ENCODE assay signal across 1 mouse cellular context in the genomic region with DNA sequence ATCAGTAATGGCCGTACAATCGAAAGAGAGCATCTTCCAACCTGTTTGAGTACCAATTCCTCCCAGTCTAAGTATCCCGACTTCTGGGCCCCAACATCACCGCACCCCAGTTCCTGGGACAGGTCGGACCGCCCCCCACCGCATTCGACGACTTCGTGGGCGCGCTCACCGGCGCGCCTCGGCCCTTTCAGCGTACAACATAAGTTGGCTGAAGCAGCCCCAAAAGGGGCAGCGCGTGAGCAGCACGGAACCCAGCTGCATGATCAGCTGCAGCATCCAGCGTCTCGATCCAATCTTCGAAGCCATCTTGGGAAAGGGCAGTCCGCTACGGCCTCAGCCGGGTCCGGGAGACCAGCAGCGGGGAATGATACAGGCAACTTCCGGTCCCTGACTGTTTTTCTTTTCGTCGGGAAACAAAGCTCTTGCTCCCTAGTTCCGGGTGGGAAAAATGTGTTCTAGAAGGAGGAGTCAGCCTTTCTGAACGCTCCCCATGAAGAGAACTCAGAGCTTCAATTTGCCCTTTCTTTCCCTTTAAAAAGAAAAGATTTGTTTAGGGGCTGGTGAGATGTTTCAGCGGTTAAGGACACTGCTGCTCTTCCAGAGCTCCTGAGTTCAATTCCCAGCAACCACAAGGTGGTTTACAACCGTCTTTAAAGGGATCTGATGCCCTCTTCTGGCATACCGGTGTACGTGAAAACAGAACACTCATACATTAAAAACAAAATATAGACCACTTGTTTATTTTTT.
TF ChIP-seq lines count a peak whose summit lies in the region.

A gene (minus strand): TSS at position 366 of the 747 bp plus-strand sequence.

TF ChIP-seq in myocyte, 11 proteins besides CTCF, POLR2A, EP300 and RAD21 (continued from another document):
- TF ChIP-seq TCF3 (IDR thresholded peaks at IDR 0.05; ENCODE audit: insufficient read length, low read depth) (no peak), POLR2AphosphoS2 (IDR thresholded peaks at IDR 0.05; ENCODE audit: insufficient read length, low read depth) (peak; percentile 81)
